Mouse (Mus musculus) G1E (cell line): ENCODE data around the gene Wwc2.

Source experiments
- CTCF ChIP-seq: IDR thresholded peaks from 2 replicates; pipeline ENCODE4 v1.5.1; 2012; ENCODE audit warnings: low read depth, low read length, inconsistent platforms, mixed read lengths
- GATA1 ChIP-seq: IDR thresholded peaks from 2 replicates; pipeline ENCODE4 v1.6.1; 2012; ENCODE audit warnings: borderline replicate concordance, low read length, inconsistent platforms, mixed read lengths
- GATA2 ChIP-seq: IDR thresholded peaks from 2 replicates; pipeline ENCODE4 v1.6.1; 2012; ENCODE audit warnings: low read depth, low read length, inconsistent platforms, borderline replicate concordance
- TAL1 ChIP-seq: conservative IDR thresholded peaks from 2 replicates; pipeline ENCODE4 v1.6.1; 2012; ENCODE audit warnings: low read depth, low read length, inconsistent platforms, mixed read lengths

GRCm38 (mm10) chr8:47872361-47873107 lies 118.2 kb downstream of the Wwc2 start:
- TF ChIP-seq CTCF: peak; percentile 96
- no peak for TF ChIP-seq GATA1
- TF ChIP-seq TAL1: no peak
- TF ChIP-seq GATA2: no peak
